Comparison of ENCODE assay signal across 10 mouse cellular contexts in the genomic region with DNA sequence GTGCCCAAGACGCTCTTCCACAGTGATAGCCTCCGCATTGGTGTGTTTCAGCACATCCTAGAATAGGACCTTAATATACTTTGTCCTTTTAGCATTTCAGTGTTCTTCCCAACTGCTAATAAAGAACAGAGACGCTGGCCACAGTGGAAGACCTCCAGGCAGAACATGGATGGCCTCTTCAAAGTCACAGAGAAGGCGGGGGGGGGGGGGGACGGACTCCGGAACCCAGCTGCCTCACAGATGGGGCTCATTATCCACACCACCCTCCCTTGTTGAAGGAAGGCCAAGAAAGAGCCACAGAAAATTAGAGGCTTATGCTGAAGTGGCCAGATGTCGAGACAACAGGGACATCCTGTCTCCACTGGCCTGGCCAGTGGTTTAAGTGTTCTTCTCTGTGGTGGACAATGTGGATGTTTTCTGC.
DNase-seq lines count a peak whose midpoint lies in the region; ATAC-seq and TF ChIP-seq lines count a peak whose summit lies in the region.
"Had no signal": no experiment of that assay in that cellular context is flagged by ENCODE, and none has a peak within 500 bp of the region (broad histone marks: within the 10 kb centered on the region; RNA-seq: fewer than 3 reads in every experiment).

No protein-coding gene starts in this region.

- H3K9me3 ChIP-seq in forebrain, embryonic 11.5 days (ENCODE audit: control insufficient read depth, low read length): no peaks in the 10 kb centered on the region
- H3K9me3 ChIP-seq in forebrain, postnatal 0 days (ENCODE audit: low read length): no peaks in the 10 kb centered on the region
- H3K9me3 ChIP-seq in stomach, embryonic 16.5 days (replicated peaks; ENCODE audit: control insufficient read depth, low read length): no peaks in the 10 kb centered on the region
- H3K9me3 ChIP-seq in stomach, postnatal 0 days (ENCODE audit: control insufficient read depth, low read length): no peaks in the 10 kb centered on the region
- no peaks in the 10 kb centered on the region for H3K9me3 ChIP-seq in limb, embryonic 12.5 days
- H3K9me3 ChIP-seq: heart, embryonic 13.5 days had no signal

- H3K9ac ChIP-seq in forebrain, embryonic 11.5 days (ENCODE audit: low read length): no peak overlapping the region
- H3K9ac ChIP-seq in forebrain, postnatal 0 days: no peak overlapping the region
- H3K9ac ChIP-seq in stomach, embryonic 16.5 days (ENCODE audit: low read length): no peak overlapping the region
- H3K9ac ChIP-seq in stomach, postnatal 0 days (ENCODE audit: low read length): no peak overlapping the region
- H3K9ac ChIP-seq in limb, embryonic 12.5 days (replicated peaks): no peak overlapping the region
- H3K9ac ChIP-seq: heart, embryonic 13.5 days had no signal

- no peak for TF ChIP-seq EP300 in stomach, postnatal 0 days (optimal IDR thresholded peaks at IDR 0.05)

- TF ChIP-seq CTCF in forebrain, postnatal 0 days (IDR thresholded peaks at IDR 0.05; ENCODE audit: low read depth): no peak
- no peak for TF ChIP-seq CTCF in stomach, postnatal 0 days (IDR thresholded peaks at IDR 0.05; ENCODE audit: low read depth)
- no peak for TF ChIP-seq CTCF in cerebellum, adult 2 months (IDR thresholded peaks at IDR 0.05; ENCODE audit: borderline replicate concordance, insufficient read depth, low read depth, low read length)

- H3K4me2 ChIP-seq in forebrain, embryonic 11.5 days (ENCODE audit: low read depth, low read length, severe bottlenecking): no peak overlapping the region
- H3K4me2 ChIP-seq in forebrain, postnatal 0 days (ENCODE audit: low read depth): no peak overlapping the region
- H3K4me2 ChIP-seq in stomach, embryonic 16.5 days (ENCODE audit: low read depth, low read length): no peak overlapping the region
- no peak overlapping the region for H3K4me2 ChIP-seq in stomach, postnatal 0 days (replicated peaks; ENCODE audit: low read depth)
- no peak overlapping the region for H3K4me2 ChIP-seq in limb, embryonic 12.5 days
- H3K4me2 ChIP-seq: heart, embryonic 13.5 days had no signal

- H3K4me1 ChIP-seq in forebrain, embryonic 11.5 days (replicated peaks; ENCODE audit: control insufficient read depth, insufficient read depth, low read length): no peaks in the 10 kb centered on the region; the same call in 1 of the 2 replicates
- H3K4me1 ChIP-seq in forebrain, postnatal 0 days (ENCODE audit: insufficient read depth): no peaks in the 10 kb centered on the region
- no peaks in the 10 kb centered on the region for H3K4me1 ChIP-seq in stomach, embryonic 16.5 days (ENCODE audit: control insufficient read depth, insufficient read depth, low read length)
- no peaks in the 10 kb centered on the region for H3K4me1 ChIP-seq in stomach, postnatal 0 days (replicated peaks; ENCODE audit: control insufficient read depth, insufficient read depth)
- peaks cover 37% of the 10 kb centered on the region for H3K4me1 ChIP-seq in limb, embryonic 12.5 days (replicated peaks)
- no peaks in the 10 kb centered on the region for H3K4me1 ChIP-seq in cerebellum, adult 2 months (ENCODE audit: control insufficient read depth, insufficient read depth, low read length)
- H3K4me1 ChIP-seq: heart, embryonic 13.5 days had no signal

- DNase-seq in forebrain, embryonic 11.5 days (ENCODE audit: low spot score): no peak
- no peak for DNase-seq in forebrain, postnatal 0 days
- DNase-seq in stomach, postnatal 0 days (ENCODE audit: low spot score): no peak
- peak; percentile 20 for DNase-seq in retina, embryonic 14.5 days (ENCODE audit: low spot score)
- no peak for DNase-seq in spleen, adult 12 weeks (ENCODE audit: low spot score)
- DNase-seq in cerebellum, adult 2 months: no peak
- DNase-seq: cerebellum, adult 18-20 months had no signal

- H3K36me3 ChIP-seq in forebrain, embryonic 11.5 days (ENCODE audit: control insufficient read depth, insufficient read depth, low read length): no peaks in the 10 kb centered on the region
- H3K36me3 ChIP-seq in forebrain, postnatal 0 days (ENCODE audit: insufficient read depth): no peaks in the 10 kb centered on the region
- H3K36me3 ChIP-seq in stomach, embryonic 16.5 days (ENCODE audit: control insufficient read depth, insufficient read depth, low read length): no peaks in the 10 kb centered on the region
- no peaks in the 10 kb centered on the region for H3K36me3 ChIP-seq in stomach, postnatal 0 days (ENCODE audit: control insufficient read depth, insufficient read depth, low read length)
- no peaks in the 10 kb centered on the region for H3K36me3 ChIP-seq in limb, embryonic 12.5 days
- H3K36me3 ChIP-seq: heart, embryonic 13.5 days had no signal

- H3K27me3 ChIP-seq in forebrain, embryonic 11.5 days (ENCODE audit: control insufficient read depth, insufficient read depth, low read length): no peaks in the 10 kb centered on the region
- no peaks in the 10 kb centered on the region for H3K27me3 ChIP-seq in forebrain, postnatal 0 days (ENCODE audit: insufficient read depth, low read length)
- no peaks in the 10 kb centered on the region for H3K27me3 ChIP-seq in stomach, embryonic 16.5 days (ENCODE audit: control insufficient read depth, insufficient read depth, low read length)
- no peaks in the 10 kb centered on the region for H3K27me3 ChIP-seq in stomach, postnatal 0 days (ENCODE audit: control insufficient read depth, insufficient read depth, low read length)
- H3K27me3 ChIP-seq in limb, embryonic 12.5 days: no peaks in the 10 kb centered on the region
- H3K27me3 ChIP-seq in cerebellum, adult 2 months (ENCODE audit: control insufficient read depth, insufficient read depth, low read length): no peaks in the 10 kb centered on the region
- H3K27me3 ChIP-seq: heart, embryonic 13.5 days had no signal

- 0 out of 2 replicates have a peak, but pooled peaks have one; percentile 21 for ATAC-seq in forebrain, embryonic 11.5 days (replicated peaks; ENCODE audit: low FRiP score)
- no peak for ATAC-seq in forebrain, postnatal 0 days
- ATAC-seq in stomach, embryonic 16.5 days (ENCODE audit: insufficient read depth, low FRiP score): peak; percentile 56; the same call in 1 of the 2 replicates
- ATAC-seq in stomach, postnatal 0 days (ENCODE audit: low FRiP score, low TSS enrichment): no peak
- ATAC-seq in limb, embryonic 12.5 days (ENCODE audit: insufficient number of reproducible peaks, insufficient read depth, low FRiP score, low TSS enrichment, low read depth): no peak

- TF ChIP-seq POLR2A in cerebellum, adult 2 months (IDR thresholded peaks at IDR 0.05; ENCODE audit: borderline replicate concordance, insufficient read depth, low read length): no peak

- WGBS in forebrain, embryonic 11.5 days: 75% methylated on average over 7 of the region's 7 CpGs
- 72% methylated on average over 7 of the region's 7 CpGs for WGBS in forebrain, postnatal 0 days
- 67% methylated on average over 7 of the region's 7 CpGs for WGBS in stomach, embryonic 16.5 days
- WGBS in stomach, postnatal 0 days: 59% methylated on average over 7 of the region's 7 CpGs
- WGBS in limb, embryonic 12.5 days: 16% methylated on average over 7 of the region's 7 CpGs
- 36% methylated on average over 7 of the region's 7 CpGs for WGBS in cerebellum, adult 2 months

- no peak overlapping the region for H3K4me3 ChIP-seq in forebrain, embryonic 11.5 days (ENCODE audit: low read depth, low read length)
- H3K4me3 ChIP-seq in forebrain, postnatal 0 days (ENCODE audit: low read depth, low read length): no peak overlapping the region
- H3K4me3 ChIP-seq in stomach, embryonic 16.5 days (replicated peaks; ENCODE audit: low read length): no peak overlapping the region
- no peak overlapping the region for H3K4me3 ChIP-seq in stomach, postnatal 0 days (ENCODE audit: low read depth, low read length)
- no peak overlapping the region for H3K4me3 ChIP-seq in limb, embryonic 12.5 days (replicated peaks)
- H3K4me3 ChIP-seq in cerebellum, adult 2 months (replicated peaks; ENCODE audit: insufficient read depth, low read depth, low read length): no peak overlapping the region
- H3K4me3 ChIP-seq: heart, embryonic 13.5 days had no signal

- H3K27ac ChIP-seq in forebrain, embryonic 11.5 days (ENCODE audit: low read depth, low read length): no peak overlapping the region
- no peak overlapping the region for H3K27ac ChIP-seq in forebrain, postnatal 0 days (ENCODE audit: low read depth, low read length)
- no peak overlapping the region for H3K27ac ChIP-seq in stomach, embryonic 16.5 days (ENCODE audit: low read length)
- no peak overlapping the region for H3K27ac ChIP-seq in stomach, postnatal 0 days (replicated peaks)
- H3K27ac ChIP-seq in limb, embryonic 12.5 days: peak overlapping the region; percentile 56
- no peak overlapping the region for H3K27ac ChIP-seq in cerebellum, adult 2 months (ENCODE audit: insufficient read depth, low read length)
- H3K27ac ChIP-seq: heart, embryonic 13.5 days had no signal

Comparison
In these comparisons a context has a peak if more than half of its experiments do, and no peak if none do; other contexts are left out.
1. ATAC-seq: peak in forebrain, embryonic 11.5 days (single experiment) and stomach, embryonic 16.5 days (single experiment); none in forebrain, postnatal 0 days (single experiment), stomach, postnatal 0 days (single experiment) and limb, embryonic 12.5 days (single experiment).